Mouse (Mus musculus) midbrain, postnatal 0 days (tissue): ENCODE data around the gene Vac14. TPM values are rescaled to one million over a fixed set of nuclear protein-coding genes. Genes with fewer than 3 reads are reported as not detected.
A peak's percentile ranks its signal among the peaks of the same experiment; 100 is the strongest.

Source experiments
- ATAC-seq: fragments of 200-750 bp; cut with Nextera tagmentation; 2 replicates; pipeline ENCODE4 v1.8.0; 2017; ENCODE audit warnings: moderate number of reproducible peaks, mild to moderate bottlenecking, moderate TSS enrichment, moderate library complexity; ENCODE audit not compliant: low FRiP score
- DNase-seq: peaks from one replicate; pipeline ENCODE4 v3.0.0-alpha.2; 2015; ENCODE audit warnings: low spot score
- H3K27ac ChIP-seq: fragments of 300-500 bp; sonication (generic); 2 replicates; pipeline ENCODE4 v1.5.1; 2014; ENCODE audit warnings: low read depth, mild to moderate bottlenecking, low read length, mixed read lengths
- H3K27me3 ChIP-seq: fragments of 300-500 bp; sonication (generic); 2 replicates; pipeline ENCODE4 v1.6.1; 2014; ENCODE audit warnings: low read length, control low read depth, mixed read lengths; ENCODE audit not compliant: insufficient read depth
- H3K36me3 ChIP-seq: fragments of 300-500 bp; sonication (generic); 2 replicates; pipeline ENCODE4 v1.6.1; 2014; ENCODE audit warnings: low read length, control low read depth, mixed read lengths; ENCODE audit not compliant: insufficient read depth
- H3K4me1 ChIP-seq: fragments of 300-500 bp; sonication (generic); 2 replicates; pipeline ENCODE4 v1.6.1; 2014; ENCODE audit warnings: mild to moderate bottlenecking, control low read depth, antibody characterized with exemption, low read length, mixed read lengths; ENCODE audit not compliant: insufficient read depth
- H3K4me2 ChIP-seq: fragments of 300-500 bp; sonication (generic); 2 replicates; pipeline ENCODE4 v1.6.1; 2014; ENCODE audit warnings: low read depth, mild to moderate bottlenecking, low read length, mixed read lengths; ENCODE audit not compliant: poor library complexity, severe bottlenecking
- H3K4me3 ChIP-seq: fragments of 300-500 bp; sonication (generic); 2 replicates; pipeline ENCODE4 v1.5.1; 2014; ENCODE audit warnings: low read depth, mild to moderate bottlenecking, low read length, moderate library complexity
- H3K9ac ChIP-seq: fragments of 300-500 bp; sonication (generic); replicated peaks from 2 replicates; pipeline ENCODE4 v1.6.1; 2014; ENCODE audit warnings: mild to moderate bottlenecking, low read length, moderate library complexity, mixed read lengths; ENCODE audit not compliant: poor library complexity, severe bottlenecking
- H3K9me3 ChIP-seq: fragments of 300-500 bp; sonication (generic); 2 replicates; pipeline ENCODE4 v1.6.1; 2016; ENCODE audit warnings: low read length, control low read depth
- CTCF ChIP-seq: IDR thresholded peaks from 2 replicates; pipeline ENCODE4 v1.5.1; 2016; ENCODE audit warnings: antibody characterized with exemption, mild to moderate bottlenecking
- WGBS: fragments of 180-500 bp; shearing (Covaris S2); extraction: QIAGEN DNeasy Blood & Tissue Kit; methylation state at CpG from one replicate; pipeline ENCODE4 v1.1.7; 2014; 5-methylcytosine and 5-hydroxymethylcytosine counted together
- polyA plus RNA-seq: library from polyadenylated mRNA; unstranded; fragments of >200 nt; fragmentation: Nextera tagmentation; extraction: Ambion mirVana; gene quantifications from 2 replicates; pipeline ENCODE4 v1.2.1, GENCODE M21; 2015
- total RNA-seq: library from RNA; depleted of rRNA; stranded (reverse); fragments of >200 nt; gene quantifications from 2 replicates; pipeline ENCODE4 v1.2.3, GENCODE M21; 2014

The Vac14 gene
- total and polyA plus RNA-seq, 2 experiments from 2014 or later, result 27.2 to 44.9 TPM

DNA sequence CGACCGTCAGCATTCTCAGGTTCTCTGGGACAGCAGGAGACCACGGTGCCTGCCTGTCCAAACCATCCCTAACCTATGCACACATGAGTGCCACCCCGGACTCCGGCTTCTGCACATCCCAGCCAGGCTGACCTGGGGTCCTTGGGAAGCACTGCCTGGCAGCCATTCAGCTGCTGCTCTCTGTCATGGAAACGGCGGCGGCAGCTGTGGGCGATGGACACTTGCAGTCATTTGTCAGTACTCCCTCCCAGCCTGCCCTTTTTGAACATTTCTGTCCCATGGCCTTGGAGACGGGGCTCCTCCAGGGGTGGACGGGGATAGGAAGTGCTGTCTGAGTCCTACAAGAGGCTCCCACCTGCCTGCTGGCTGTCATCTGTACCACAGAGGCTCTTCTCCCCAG is 90.0 kb downstream of the Vac14 start:
- no peaks in the 10 kb centered on the region for H3K27me3 ChIP-seq
- H3K9ac ChIP-seq, result no peak overlapping the region
- no peak overlapping the region for H3K4me3 ChIP-seq
- TF ChIP-seq CTCF, result no peak
- no peak overlapping the region for H3K27ac ChIP-seq
- no peaks in the 10 kb centered on the region for H3K9me3 ChIP-seq
- H3K4me1 ChIP-seq, result no peaks in the 10 kb centered on the region
- DNase-seq, result no peak
- H3K4me2 ChIP-seq, result no peak overlapping the region
- peaks cover 14% of the 10 kb centered on the region for H3K36me3 ChIP-seq
- no peak for ATAC-seq
- 89% methylated on average over 11 of the region's 11 CpGs for WGBS

GRCm38 (mm10) chr8:110710593-110710992 is 92.2 kb downstream of the Vac14 start:
- no peaks in the 10 kb centered on the region for H3K9me3 ChIP-seq
- ATAC-seq (no peak), DNase-seq (no peak)
- no peak for TF ChIP-seq CTCF
- H3K9ac ChIP-seq, result no peak overlapping the region
- H3K4me2 ChIP-seq, result no peak overlapping the region
- H3K4me1 ChIP-seq, result peaks cover 7% of the 10 kb centered on the region
- H3K27me3 ChIP-seq, result no peaks in the 10 kb centered on the region
- peaks cover 14% of the 10 kb centered on the region for H3K36me3 ChIP-seq
- H3K27ac ChIP-seq, result no peak overlapping the region
- no peak overlapping the region for H3K4me3 ChIP-seq
- 72% methylated on average over 3 of the region's 3 CpGs for WGBS

DNA sequence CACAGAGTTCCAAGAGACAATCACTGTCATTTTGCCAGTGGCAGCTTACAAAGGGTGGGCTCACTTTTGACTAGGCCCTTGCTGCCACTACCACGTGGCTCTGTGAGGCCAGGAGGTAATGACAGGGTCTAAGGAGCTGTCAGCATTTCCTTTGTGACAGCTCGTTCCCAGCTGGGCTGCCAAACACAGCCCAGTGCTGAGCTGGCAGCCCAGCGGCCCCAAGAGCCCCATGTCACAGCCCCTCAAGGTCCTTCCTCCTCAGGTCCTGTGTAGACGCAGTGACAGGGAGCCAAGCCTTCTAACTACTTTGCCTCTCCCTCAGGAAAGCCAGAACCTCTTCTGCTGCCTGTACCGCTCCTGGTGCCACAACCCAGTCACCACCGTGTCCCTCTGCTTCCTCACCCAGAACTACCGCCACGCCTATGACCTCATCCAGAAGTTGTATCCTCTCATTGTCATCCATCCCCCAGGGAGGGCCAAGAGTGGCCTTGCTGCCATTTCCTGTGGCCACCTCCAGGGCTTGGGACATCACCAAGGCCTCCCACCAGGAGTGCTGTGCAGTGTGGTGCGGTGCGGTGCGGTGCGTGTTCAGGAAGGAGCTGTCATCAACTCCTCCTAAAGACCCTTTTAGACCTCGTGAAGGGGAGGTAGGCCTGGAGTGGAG is 93.0 kb downstream of the Vac14 start:
- Histone ChIP-seq H3K4me3 (no peak overlapping the region), H3K4me2 (no peak overlapping the region), H3K36me3 (peaks cover 14% of the 10 kb centered on the region), H3K9ac (no peak overlapping the region), H3K9me3 (no peaks in the 10 kb centered on the region), H3K4me1 (peaks cover 15% of the 10 kb centered on the region), H3K27me3 (no peaks in the 10 kb centered on the region), H3K27ac (peak overlapping the region; percentile 38; the same call in 1 of the 2 replicates)
- TF ChIP-seq CTCF, result 0 out of 2 replicates have a peak, but pooled peaks have one; percentile 25
- peak; percentile 66 for DNase-seq
- 82% methylated on average over 13 of the region's 13 CpGs for WGBS
- peak; percentile 39; the same call in 1 of the 2 replicates for ATAC-seq

GRCm38 (mm10) chr8:110713073-110713472 is 94.7 kb downstream of the Vac14 start:
- no peak for TF ChIP-seq CTCF
- H3K4me1 ChIP-seq, result peaks cover 26% of the 10 kb centered on the region
- H3K4me3 ChIP-seq, result no peak overlapping the region
- H3K4me2 ChIP-seq, result no peak overlapping the region
- 95% methylated on average over 7 of the region's 7 CpGs for WGBS
- no peak overlapping the region for H3K27ac ChIP-seq
- no peaks in the 10 kb centered on the region for H3K27me3 ChIP-seq
- peaks cover 14% of the 10 kb centered on the region for H3K36me3 ChIP-seq
- DNase-seq (no peak), ATAC-seq (no peak)
- H3K9ac ChIP-seq, result no peak overlapping the region
- no peaks in the 10 kb centered on the region for H3K9me3 ChIP-seq

- Histone ChIP-seq H3K4me3 (no peak overlapping the region), H3K9me3 (no peaks in the 10 kb centered on the region), H3K9ac (0 out of 2 replicates have a peak overlapping the region, but pooled peaks have one; percentile 33), H3K27me3 (no peaks in the 10 kb centered on the region), H3K4me1 (peaks cover 45% of the 10 kb centered on the region), H3K27ac (peak overlapping the region; percentile 85), H3K36me3 (peaks cover 12% of the 10 kb centered on the region), H3K4me2 (no peak overlapping the region)
- WGBS, result 51% methylated on average over 15 of the region's 15 CpGs
- peak; percentile 75 for DNase-seq
- no peak for ATAC-seq
- TF ChIP-seq CTCF, result no peak
Measured at GRCm38 (mm10) chr8:110714827-110715519, 96.6 kb downstream of the Vac14 start.

DNA sequence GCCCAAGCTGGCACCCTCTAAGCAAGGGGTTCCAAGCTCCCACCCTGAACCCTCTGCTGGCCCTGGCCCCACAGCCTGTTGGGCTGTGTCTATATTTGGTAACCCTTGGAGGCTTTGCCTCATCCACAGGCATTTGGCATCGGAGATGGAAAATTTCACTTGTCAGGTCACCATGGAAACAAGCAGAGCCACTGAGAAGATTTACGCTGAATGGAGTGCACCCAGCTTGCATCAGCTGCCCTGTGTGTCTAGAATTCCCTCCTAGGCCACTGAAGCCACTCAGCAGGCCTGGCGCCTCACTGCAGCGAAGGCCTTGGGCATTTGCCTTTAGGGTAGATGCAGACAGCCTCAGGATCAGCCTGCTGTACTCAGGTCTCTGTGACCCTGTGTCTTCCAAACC is 97.7 kb downstream of the Vac14 start:
- Histone ChIP-seq H3K27me3 (no peaks in the 10 kb centered on the region), H3K4me2 (no peak overlapping the region), H3K27ac (peak overlapping the region; percentile 85), H3K4me1 (peaks cover 54% of the 10 kb centered on the region), H3K9ac (peak overlapping the region; percentile 29; the same call in 1 of the 2 replicates), H3K36me3 (peaks cover 12% of the 10 kb centered on the region), H3K9me3 (no peaks in the 10 kb centered on the region), H3K4me3 (no peak overlapping the region)
- TF ChIP-seq CTCF, result no peak
- DNase-seq (peak; percentile 91), ATAC-seq (peak; percentile 42)
- 16% methylated on average over 4 of the region's 4 CpGs for WGBS
